Mouse (Mus musculus): ENCODE data around the gene Ctc1. TPM values are rescaled to one million over a fixed set of nuclear protein-coding genes. Genes with fewer than 3 reads are reported as not detected.

Ctc1 gene
- polyA plus RNA-seq, 1 experiment from 2014 or later, result 43.8 TPM

GRCm38 (mm10) chr11:69077316-69077715 is 61.6 kb downstream of the Ctc1 start:
- no peaks in the 10 kb centered on the region for H3K9me3 ChIP-seq (ENCODE audit: control insufficient read depth, low read length)
- 76% methylated on average over 9 of the region's 9 CpGs for WGBS
- H3K4me2 ChIP-seq (ENCODE audit: low read length), result no peak overlapping the region
- no peaks in the 10 kb centered on the region for H3K27me3 ChIP-seq (ENCODE audit: control insufficient read depth, insufficient read depth, low read length)
- no peak overlapping the region for H3K27ac ChIP-seq (replicated peaks in 1 of 2; ENCODE audit: control insufficient read depth in 1 of 2, insufficient read depth in 1 of 2, low read depth in 2 of 2, low read length in 2 of 2)
- no peak for ATAC-seq (ENCODE audit: insufficient number of reproducible peaks, insufficient read depth, low FRiP score, low read depth)
- H3K4me3 ChIP-seq (ENCODE audit: control insufficient read depth in 1 of 2, insufficient read depth in 1 of 2, low read depth in 1 of 2, low read length in 2 of 2), result no peak overlapping the region
- no peaks in the 10 kb centered on the region for H3K36me3 ChIP-seq (ENCODE audit: control insufficient read depth, insufficient read depth, low read length)
- H3K9ac ChIP-seq (ENCODE audit: low read length), result 0 out of 2 replicates have a peak overlapping the region, but pooled peaks have one; percentile 16
- peaks cover 2 to 5% of the 10 kb centered on the region in 2 experiments; a peak in 3 of 4 replicates for H3K4me1 ChIP-seq (ENCODE audit: control insufficient read depth in 2 of 2, insufficient read depth in 2 of 2, low read length in 2 of 2)

- WGBS, result 86% methylated on average over 6 of the region's 6 CpGs
- Histone ChIP-seq H3K4me2 (ENCODE audit: low read length) (no peak overlapping the region), H3K9me3 (ENCODE audit: control insufficient read depth, low read length) (no peaks in the 10 kb centered on the region), H3K27ac (replicated peaks in 1 of 2; ENCODE audit: control insufficient read depth in 1 of 2, insufficient read depth in 1 of 2, low read depth in 2 of 2, low read length in 2 of 2) (no peak overlapping the region), H3K36me3 (ENCODE audit: control insufficient read depth, insufficient read depth, low read length) (no peaks in the 10 kb centered on the region), H3K4me3 (ENCODE audit: control insufficient read depth in 1 of 2, insufficient read depth in 1 of 2, low read depth in 1 of 2, low read length in 2 of 2) (no peak overlapping the region), H3K27me3 (ENCODE audit: control insufficient read depth, insufficient read depth, low read length) (no peaks in the 10 kb centered on the region), H3K4me1 (ENCODE audit: control insufficient read depth in 2 of 2, insufficient read depth in 2 of 2, low read length in 2 of 2) (peaks cover 0 to 2% of the 10 kb centered on the region in 2 experiments; a peak in 1 of 4 replicates), H3K9ac (ENCODE audit: low read length) (no peak overlapping the region)
- no peak for ATAC-seq (ENCODE audit: insufficient number of reproducible peaks, insufficient read depth, low FRiP score, low read depth)
Observed at GRCm38 (mm10) chr11:69078041-69078440, 62.3 kb downstream of the Ctc1 start.

- no peaks in the 10 kb centered on the region for H3K27me3 ChIP-seq (ENCODE audit: control insufficient read depth, insufficient read depth, low read length)
- H3K9ac ChIP-seq (ENCODE audit: low read length), result no peak overlapping the region
- no peak overlapping the region for H3K4me2 ChIP-seq (ENCODE audit: low read length)
- no peaks in the 10 kb centered on the region for H3K36me3 ChIP-seq (ENCODE audit: control insufficient read depth, insufficient read depth, low read length)
- no peak overlapping the region for H3K4me3 ChIP-seq (ENCODE audit: control insufficient read depth in 1 of 2, insufficient read depth in 1 of 2, low read depth in 1 of 2, low read length in 2 of 2)
- peaks cover 0 to 2% of the 10 kb centered on the region in 2 experiments; a peak in 1 of 4 replicates for H3K4me1 ChIP-seq (ENCODE audit: control insufficient read depth in 2 of 2, insufficient read depth in 2 of 2, low read length in 2 of 2)
- H3K27ac ChIP-seq (replicated peaks in 1 of 2; ENCODE audit: control insufficient read depth in 1 of 2, insufficient read depth in 1 of 2, low read depth in 2 of 2, low read length in 2 of 2), result no peak overlapping the region
- WGBS, result 65% methylated on average over 5 of the region's 5 CpGs
- no peak for ATAC-seq (ENCODE audit: insufficient number of reproducible peaks, insufficient read depth, low FRiP score, low read depth)
- H3K9me3 ChIP-seq (ENCODE audit: control insufficient read depth, low read length), result no peaks in the 10 kb centered on the region
Observed at GRCm38 (mm10) chr11:69078805-69079438, 63.2 kb downstream of the Ctc1 start.

GRCm38 (mm10) chr11:69080102-69080854 is 64.6 kb downstream of the Ctc1 start:
- Histone ChIP-seq H3K9me3 (ENCODE audit: control insufficient read depth, low read length) (no peaks in the 10 kb centered on the region), H3K4me1 (ENCODE audit: control insufficient read depth in 2 of 2, insufficient read depth in 2 of 2, low read length in 2 of 2) (no peaks in the 10 kb centered on the region; a peak in 1 of 4 replicates), H3K27ac (replicated peaks in 1 of 2; ENCODE audit: control insufficient read depth in 1 of 2, insufficient read depth in 1 of 2, low read depth in 2 of 2, low read length in 2 of 2) (no peak overlapping the region), H3K36me3 (ENCODE audit: control insufficient read depth, insufficient read depth, low read length) (no peaks in the 10 kb centered on the region), H3K4me2 (ENCODE audit: low read length) (no peak overlapping the region), H3K27me3 (ENCODE audit: control insufficient read depth, insufficient read depth, low read length) (no peaks in the 10 kb centered on the region), H3K9ac (ENCODE audit: low read length) (no peak overlapping the region), H3K4me3 (ENCODE audit: control insufficient read depth in 1 of 2, insufficient read depth in 1 of 2, low read depth in 1 of 2, low read length in 2 of 2) (no peak overlapping the region)
- 0 out of 2 replicates have a peak, but pooled peaks have one; percentile 17 for ATAC-seq (ENCODE audit: insufficient number of reproducible peaks, insufficient read depth, low FRiP score, low read depth)
- WGBS, result 73% methylated on average over 15 of the region's 15 CpGs

- Histone ChIP-seq H3K4me2 (ENCODE audit: low read length) (no peak overlapping the region), H3K9me3 (ENCODE audit: control insufficient read depth, low read length) (no peaks in the 10 kb centered on the region), H3K27me3 (ENCODE audit: control insufficient read depth, insufficient read depth, low read length) (no peaks in the 10 kb centered on the region), H3K9ac (ENCODE audit: low read length) (no peak overlapping the region), H3K27ac (replicated peaks in 1 of 2; ENCODE audit: control insufficient read depth in 1 of 2, insufficient read depth in 1 of 2, low read depth in 2 of 2, low read length in 2 of 2) (no peak overlapping the region), H3K4me3 (ENCODE audit: control insufficient read depth in 1 of 2, insufficient read depth in 1 of 2, low read depth in 1 of 2, low read length in 2 of 2) (no peak overlapping the region), H3K4me1 (ENCODE audit: control insufficient read depth in 2 of 2, insufficient read depth in 2 of 2, low read length in 2 of 2) (no peaks in the 10 kb centered on the region; a peak in 1 of 4 replicates), H3K36me3 (ENCODE audit: control insufficient read depth, insufficient read depth, low read length) (no peaks in the 10 kb centered on the region)
- WGBS, result 87% methylated on average over 8 of the region's 8 CpGs
- ATAC-seq (ENCODE audit: insufficient number of reproducible peaks, insufficient read depth, low FRiP score, low read depth), result no peak
Observed at GRCm38 (mm10) chr11:69080855-69081222, 65.1 kb downstream of the Ctc1 start.

- no peak overlapping the region for H3K4me3 ChIP-seq (ENCODE audit: control insufficient read depth in 1 of 2, insufficient read depth in 1 of 2, low read depth in 1 of 2, low read length in 2 of 2)
- H3K36me3 ChIP-seq (ENCODE audit: control insufficient read depth, insufficient read depth, low read length), result no peaks in the 10 kb centered on the region
- H3K9me3 ChIP-seq (ENCODE audit: control insufficient read depth, low read length), result no peaks in the 10 kb centered on the region
- H3K27ac ChIP-seq (replicated peaks in 1 of 2; ENCODE audit: control insufficient read depth in 1 of 2, insufficient read depth in 1 of 2, low read depth in 2 of 2, low read length in 2 of 2), result no peak overlapping the region
- no peak for ATAC-seq (ENCODE audit: insufficient number of reproducible peaks, insufficient read depth, low FRiP score, low read depth)
- no peaks in the 10 kb centered on the region for H3K27me3 ChIP-seq (ENCODE audit: control insufficient read depth, insufficient read depth, low read length)
- WGBS, result 79% methylated on average over 7 of the region's 7 CpGs
- H3K4me1 ChIP-seq (ENCODE audit: control insufficient read depth in 2 of 2, insufficient read depth in 2 of 2, low read length in 2 of 2), result peaks cover 3 to 4% of the 10 kb centered on the region in 2 experiments; a peak in 2 of 4 replicates
- no peak overlapping the region for H3K9ac ChIP-seq (ENCODE audit: low read length)
- no peak overlapping the region for H3K4me2 ChIP-seq (ENCODE audit: low read length)
Observed at GRCm38 (mm10) chr11:69081613-69082012, 65.9 kb downstream of the Ctc1 start.

- no peak overlapping the region for H3K4me2 ChIP-seq (ENCODE audit: low read length)
- H3K4me1 ChIP-seq (ENCODE audit: control insufficient read depth in 2 of 2, insufficient read depth in 2 of 2, low read length in 2 of 2), result peaks cover 19 to 33% of the 10 kb centered on the region in 2 experiments
- no peak overlapping the region for H3K4me3 ChIP-seq (ENCODE audit: control insufficient read depth in 1 of 2, insufficient read depth in 1 of 2, low read depth in 1 of 2, low read length in 2 of 2)
- 73% methylated on average over 6 of the region's 6 CpGs for WGBS
- no peaks in the 10 kb centered on the region for H3K27me3 ChIP-seq (ENCODE audit: control insufficient read depth, insufficient read depth, low read length)
- H3K36me3 ChIP-seq (ENCODE audit: control insufficient read depth, insufficient read depth, low read length), result peaks cover 14% of the 10 kb centered on the region
- no peak for ATAC-seq (ENCODE audit: insufficient number of reproducible peaks, insufficient read depth, low FRiP score, low read depth)
- H3K27ac ChIP-seq (replicated peaks in 1 of 2; ENCODE audit: control insufficient read depth in 1 of 2, insufficient read depth in 1 of 2, low read depth in 2 of 2, low read length in 2 of 2), result no peak overlapping the region
- H3K9ac ChIP-seq (ENCODE audit: low read length), result no peak overlapping the region
- H3K9me3 ChIP-seq (ENCODE audit: control insufficient read depth, low read length), result no peaks in the 10 kb centered on the region
Observed at GRCm38 (mm10) chr11:69085608-69086007, 69.9 kb downstream of the Ctc1 start.

All from heart, embryonic 14.5 days (tissue).